Mouse (Mus musculus): ENCODE data around the gene Snap47. TPM values are rescaled to one million over a fixed set of nuclear protein-coding genes. Genes with fewer than 3 reads are reported as not detected.

Snap47 gene
- polyA plus RNA-seq, 1 experiment, result 70.4 TPM

GRCm38 (mm10) chr11:59389617-59390016 lies 61.4 kb downstream of the Snap47 start:
- Histone ChIP-seq H3K27me3 (ENCODE audit: control insufficient read depth, insufficient read depth, low read length, poor library complexity, severe bottlenecking) (no peaks in the 10 kb centered on the region), H3K9me3 (replicated peaks; ENCODE audit: control insufficient read depth, insufficient read depth, low read length, poor library complexity, severe bottlenecking) (no peaks in the 10 kb centered on the region), H3K4me3 (ENCODE audit: low read depth, low read length) (no peak overlapping the region), H3K36me3 (ENCODE audit: control insufficient read depth, insufficient read depth, low read length, poor library complexity, severe bottlenecking) (no peaks in the 10 kb centered on the region), H3K27ac (ENCODE audit: insufficient read depth, low read length) (no peak overlapping the region), H3K4me1 (ENCODE audit: control insufficient read depth, insufficient read depth, low read length) (peaks cover 3% of the 10 kb centered on the region), H3K9ac (ENCODE audit: low read depth, poor library complexity, severe bottlenecking) (no peak overlapping the region)
- TF ChIP-seq POLR2A (IDR thresholded peaks at IDR 0.05; ENCODE audit: insufficient read depth, low read length), result no peak
- no peak for TF ChIP-seq EP300 (IDR thresholded peaks at IDR 0.05; ENCODE audit: insufficient read depth, low read depth, low read length)
- no peak for TF ChIP-seq CTCF (IDR thresholded peaks at IDR 0.05; ENCODE audit: low read depth, low read length)

- H3K4me3 ChIP-seq (ENCODE audit: low read depth, low read length), result no peak overlapping the region
- H3K36me3 ChIP-seq (ENCODE audit: control insufficient read depth, insufficient read depth, low read length, poor library complexity, severe bottlenecking), result no peaks in the 10 kb centered on the region
- no peak overlapping the region for H3K9ac ChIP-seq (ENCODE audit: low read depth, poor library complexity, severe bottlenecking)
- TF ChIP-seq CTCF (IDR thresholded peaks at IDR 0.05; ENCODE audit: low read depth, low read length) (no peak), POLR2A (IDR thresholded peaks at IDR 0.05; ENCODE audit: insufficient read depth, low read length) (no peak), EP300 (IDR thresholded peaks at IDR 0.05; ENCODE audit: insufficient read depth, low read depth, low read length) (no peak)
- H3K9me3 ChIP-seq (replicated peaks; ENCODE audit: control insufficient read depth, insufficient read depth, low read length, poor library complexity, severe bottlenecking), result no peaks in the 10 kb centered on the region
- no peaks in the 10 kb centered on the region for H3K27me3 ChIP-seq (ENCODE audit: control insufficient read depth, insufficient read depth, low read length, poor library complexity, severe bottlenecking)
- no peak overlapping the region for H3K27ac ChIP-seq (ENCODE audit: insufficient read depth, low read length)
- peaks cover 5% of the 10 kb centered on the region for H3K4me1 ChIP-seq (ENCODE audit: control insufficient read depth, insufficient read depth, low read length)
These were observed 62.2 kb downstream of the Snap47 start for GRCm38 (mm10) chr11:59388806-59389205.

DNA sequence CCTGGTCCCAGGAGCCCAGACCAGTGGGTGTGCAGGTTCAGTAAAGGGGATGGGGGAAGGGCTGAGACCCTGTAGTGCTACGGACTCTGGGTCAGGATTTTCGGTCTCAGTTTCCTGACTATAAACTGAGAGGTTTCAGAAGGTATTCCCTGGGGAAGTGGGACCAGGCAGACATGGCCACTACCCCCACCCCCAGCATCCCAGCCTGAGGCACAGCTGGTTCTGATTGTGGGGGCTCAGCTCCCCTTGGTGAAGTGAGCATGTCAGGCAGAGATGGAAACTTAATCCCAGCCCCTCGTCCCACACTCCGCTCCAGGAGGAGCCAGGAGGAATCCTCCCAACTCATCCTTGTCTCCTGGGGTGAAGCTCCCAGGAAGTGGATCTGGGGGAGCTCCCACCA lies 63.5 kb downstream of the Snap47 start:
- Histone ChIP-seq H3K4me3 (ENCODE audit: low read depth, low read length) (no peak overlapping the region), H3K27ac (ENCODE audit: insufficient read depth, low read length) (no peak overlapping the region), H3K9ac (ENCODE audit: low read depth, poor library complexity, severe bottlenecking) (no peak overlapping the region), H3K36me3 (ENCODE audit: control insufficient read depth, insufficient read depth, low read length, poor library complexity, severe bottlenecking) (no peaks in the 10 kb centered on the region), H3K27me3 (ENCODE audit: control insufficient read depth, insufficient read depth, low read length, poor library complexity, severe bottlenecking) (no peaks in the 10 kb centered on the region), H3K4me1 (ENCODE audit: control insufficient read depth, insufficient read depth, low read length) (peaks cover 5% of the 10 kb centered on the region), H3K9me3 (replicated peaks; ENCODE audit: control insufficient read depth, insufficient read depth, low read length, poor library complexity, severe bottlenecking) (no peaks in the 10 kb centered on the region)
- TF ChIP-seq POLR2A (IDR thresholded peaks at IDR 0.05; ENCODE audit: insufficient read depth, low read length), result no peak
- no peak for TF ChIP-seq CTCF (IDR thresholded peaks at IDR 0.05; ENCODE audit: low read depth, low read length)
- TF ChIP-seq EP300 (IDR thresholded peaks at IDR 0.05; ENCODE audit: insufficient read depth, low read depth, low read length), result no peak

- Histone ChIP-seq H3K4me3 (ENCODE audit: low read depth, low read length) (no peak overlapping the region), H3K36me3 (ENCODE audit: control insufficient read depth, insufficient read depth, low read length, poor library complexity, severe bottlenecking) (no peaks in the 10 kb centered on the region), H3K9ac (ENCODE audit: low read depth, poor library complexity, severe bottlenecking) (no peak overlapping the region), H3K27me3 (ENCODE audit: control insufficient read depth, insufficient read depth, low read length, poor library complexity, severe bottlenecking) (no peaks in the 10 kb centered on the region), H3K9me3 (replicated peaks; ENCODE audit: control insufficient read depth, insufficient read depth, low read length, poor library complexity, severe bottlenecking) (no peaks in the 10 kb centered on the region), H3K27ac (ENCODE audit: insufficient read depth, low read length) (no peak overlapping the region; the same call in 1 of the 2 replicates), H3K4me1 (ENCODE audit: control insufficient read depth, insufficient read depth, low read length) (peaks cover 5% of the 10 kb centered on the region)
- TF ChIP-seq EP300 (IDR thresholded peaks at IDR 0.05; ENCODE audit: insufficient read depth, low read depth, low read length), result peak; percentile 54; the same call in 1 of the 2 replicates
- no peak for TF ChIP-seq CTCF (IDR thresholded peaks at IDR 0.05; ENCODE audit: low read depth, low read length)
- no peak for TF ChIP-seq POLR2A (IDR thresholded peaks at IDR 0.05; ENCODE audit: insufficient read depth, low read length)
These were observed 65.9 kb downstream of the Snap47 start for GRCm38 (mm10) chr11:59385123-59385522.

- TF ChIP-seq CTCF (IDR thresholded peaks at IDR 0.05; ENCODE audit: low read depth, low read length) (no peak), EP300 (IDR thresholded peaks at IDR 0.05; ENCODE audit: insufficient read depth, low read depth, low read length) (no peak), POLR2A (IDR thresholded peaks at IDR 0.05; ENCODE audit: insufficient read depth, low read length) (no peak)
- no peaks in the 10 kb centered on the region for H3K36me3 ChIP-seq (ENCODE audit: control insufficient read depth, insufficient read depth, low read length, poor library complexity, severe bottlenecking)
- no peak overlapping the region for H3K4me3 ChIP-seq (ENCODE audit: low read depth, low read length)
- H3K27me3 ChIP-seq (ENCODE audit: control insufficient read depth, insufficient read depth, low read length, poor library complexity, severe bottlenecking), result no peaks in the 10 kb centered on the region
- peaks cover 5% of the 10 kb centered on the region for H3K4me1 ChIP-seq (ENCODE audit: control insufficient read depth, insufficient read depth, low read length)
- no peaks in the 10 kb centered on the region; the same call in 1 of the 2 replicates for H3K9me3 ChIP-seq (replicated peaks; ENCODE audit: control insufficient read depth, insufficient read depth, low read length, poor library complexity, severe bottlenecking)
- H3K27ac ChIP-seq (ENCODE audit: insufficient read depth, low read length), result no peak overlapping the region
- H3K9ac ChIP-seq (ENCODE audit: low read depth, poor library complexity, severe bottlenecking), result no peak overlapping the region
These were observed 66.5 kb downstream of the Snap47 start for GRCm38 (mm10) chr11:59384441-59384959.

GRCm38 (mm10) chr11:59379547-59379946 lies 71.4 kb downstream of the Snap47 start:
- H3K27me3 ChIP-seq (ENCODE audit: control insufficient read depth, insufficient read depth, low read length, poor library complexity, severe bottlenecking), result no peaks in the 10 kb centered on the region
- no peaks in the 10 kb centered on the region; the same call in 1 of the 2 replicates for H3K9me3 ChIP-seq (replicated peaks; ENCODE audit: control insufficient read depth, insufficient read depth, low read length, poor library complexity, severe bottlenecking)
- H3K27ac ChIP-seq (ENCODE audit: insufficient read depth, low read length), result peak overlapping the region; percentile 39
- H3K4me3 ChIP-seq (ENCODE audit: low read depth, low read length), result no peak overlapping the region
- H3K4me1 ChIP-seq (ENCODE audit: control insufficient read depth, insufficient read depth, low read length), result peaks cover 1% of the 10 kb centered on the region
- TF ChIP-seq EP300 (IDR thresholded peaks at IDR 0.05; ENCODE audit: insufficient read depth, low read depth, low read length), result no peak
- no peak for TF ChIP-seq POLR2A (IDR thresholded peaks at IDR 0.05; ENCODE audit: insufficient read depth, low read length)
- TF ChIP-seq CTCF (IDR thresholded peaks at IDR 0.05; ENCODE audit: low read depth, low read length), result no peak
- no peaks in the 10 kb centered on the region for H3K36me3 ChIP-seq (ENCODE audit: control insufficient read depth, insufficient read depth, low read length, poor library complexity, severe bottlenecking)
- no peak overlapping the region for H3K9ac ChIP-seq (ENCODE audit: low read depth, poor library complexity, severe bottlenecking)

Measured in ES-Bruce4 (cell line).